8 mouse cellular contexts compared by ENCODE assay signal in genomic region chr11:86852534-86853054, GRCm38 (mm10). TPM values are rescaled to one million over a fixed set of nuclear protein-coding genes. Genes with fewer than 3 reads are reported as not detected.
DNase-seq lines count a peak whose midpoint lies in the region; ATAC-seq and TF ChIP-seq lines count a peak whose summit lies in the region.

No protein-coding gene starts in this region.

- no peak overlapping the region for H3K9ac ChIP-seq in liver, postnatal 0 days (replicated peaks)
- no peak overlapping the region for H3K9ac ChIP-seq in liver, embryonic 11.5 days (ENCODE audit: low read depth, low read length)

- peak; percentile 58 for DNase-seq in adrenal gland, adult 2 months
- DNase-seq in adrenal gland, postnatal 25 days, result no peak
- no peak for DNase-seq in liver, postnatal 0 days
- DNase-seq in liver, embryonic 11.5 days (ENCODE audit: low spot score), result no peak
- DNase-seq in gonadal fat pad, adult 2 months (ENCODE audit: low read depth), result peak; percentile 77
- DNase-seq in retina, postnatal 1 day, result peak; percentile 90
- DNase-seq in left cerebral cortex, adult 9 months (ENCODE audit: low spot score in 2 of 2), result no peak
- DNase-seq in spleen, postnatal 4 days (ENCODE audit: low spot score in 2 of 2), result no peak

- 61% methylated on average over 13 of the region's 13 CpGs for WGBS in liver, postnatal 0 days (ENCODE audit: insufficient replicate concordance)
- 67% methylated on average over 13 of the region's 13 CpGs for WGBS in liver, embryonic 11.5 days

- no peaks in the 10 kb centered on the region for H3K27me3 ChIP-seq in liver, postnatal 0 days (ENCODE audit: insufficient read depth, low read length)
- no peaks in the 10 kb centered on the region for H3K27me3 ChIP-seq in liver, embryonic 11.5 days (replicated peaks; ENCODE audit: control insufficient read depth, insufficient read depth, low read length)

- H3K4me2 ChIP-seq in liver, postnatal 0 days (ENCODE audit: low read depth, low read length), result peak overlapping the region; percentile 19; the same call in 1 of the 2 replicates
- no peak overlapping the region for H3K4me2 ChIP-seq in liver, embryonic 11.5 days

- peak; percentile 79 for ATAC-seq in liver, postnatal 0 days
- no peak for ATAC-seq in liver, embryonic 11.5 days (replicated peaks; ENCODE audit: low FRiP score)

- H3K36me3 ChIP-seq in liver, postnatal 0 days (replicated peaks; ENCODE audit: insufficient read depth, low read length), result no peaks in the 10 kb centered on the region
- H3K36me3 ChIP-seq in liver, embryonic 11.5 days (ENCODE audit: control insufficient read depth, insufficient read depth, low read length), result no peaks in the 10 kb centered on the region

- no peak for TF ChIP-seq EP300 in liver, postnatal 0 days (IDR thresholded peaks at IDR 0.05; ENCODE audit: low read depth)

- peak overlapping the region; percentile 78 for H3K27ac ChIP-seq in liver, postnatal 0 days (ENCODE audit: low read depth)
- H3K27ac ChIP-seq in liver, embryonic 11.5 days (ENCODE audit: low read depth, low read length), result no peak overlapping the region

- no peak for TF ChIP-seq CTCF in liver, postnatal 0 days (IDR thresholded peaks at IDR 0.05; ENCODE audit: low read depth)

- H3K9me3 ChIP-seq in liver, postnatal 0 days (ENCODE audit: low read length), result no peaks in the 10 kb centered on the region
- H3K9me3 ChIP-seq in liver, embryonic 11.5 days (ENCODE audit: control insufficient read depth, low read length), result no peaks in the 10 kb centered on the region

- H3K4me3 ChIP-seq in liver, postnatal 0 days (ENCODE audit: low read depth, low read length), result no peak overlapping the region
- no peak overlapping the region for H3K4me3 ChIP-seq in liver, embryonic 11.5 days (ENCODE audit: low read depth, low read length)

- no peaks in the 10 kb centered on the region for H3K4me1 ChIP-seq in liver, postnatal 0 days (ENCODE audit: insufficient read depth)
- H3K4me1 ChIP-seq in liver, embryonic 11.5 days (replicated peaks; ENCODE audit: control insufficient read depth, insufficient read depth, low read length), result no peaks in the 10 kb centered on the region

RNA-seq across cellular contexts. Expression of gene Dhx40, which starts 45.0 kb away (rescaled TPM):
- 10 to 100 TPM; 29.3 to 33.2 TPM for total RNA-seq in adrenal gland, adult 2 months (2021)
- 2.4 and 3.1 TPM in 2 replicates for polyA plus RNA-seq in adrenal gland, adult 2 months (2012; rRNA removed)
- 31.9 and 38.1 TPM in 2 replicates for total RNA-seq in adrenal gland, postnatal 25 days (2021)
- polyA plus RNA-seq in liver, postnatal 0 days (2015; fragmentation: Nextera tagmentation; extraction: Ambion mirVana), result 7.8 and 8.0 TPM in 2 replicates
- polyA plus RNA-seq in liver, embryonic 11.5 days (2014; fragmentation: Nextera tagmentation; extraction: Ambion mirVana), result 15.4 and 16.4 TPM in 2 replicates
- 9.3 and 10.8 TPM in 2 replicates for polyA plus RNA-seq in gonadal fat pad, adult 2 months (2012; rRNA removed)

Comparison
In these comparisons a context has a peak if more than half of its experiments do, and no peak if none do; other contexts are left out.
1. DNase-seq: peak in adrenal gland, adult 2 months (single experiment), gonadal fat pad, adult 2 months (single experiment) and retina, postnatal 1 day (single experiment); none in adrenal gland, postnatal 25 days (single experiment), liver, postnatal 0 days (single experiment), liver, embryonic 11.5 days (single experiment), left cerebral cortex, adult 9 months (0 of 2) and spleen, postnatal 4 days (0 of 2).